Mouse (Mus musculus) limb, embryonic 15.5 days (tissue): ENCODE data around the gene St8sia1. TPM values are rescaled to one million over a fixed set of nuclear protein-coding genes. Genes with fewer than 3 reads are reported as not detected.

Experiments
- ATAC-seq: fragments of 200-750 bp; cut with Nextera tagmentation; 2 replicates; pipeline ENCODE4 v1.8.0; 2017; ENCODE audit warnings: low read depth, moderate TSS enrichment; ENCODE audit not compliant: insufficient number of reproducible peaks, low FRiP score, low TSS enrichment
- H3K27ac ChIP-seq: fragments of 300-500 bp; sonication (generic); 2 replicates; pipeline ENCODE4 v1.5.1; 2015; ENCODE audit warnings: moderate library complexity, mild to moderate bottlenecking, inconsistent platforms
- H3K27me3 ChIP-seq: fragments of 300-500 bp; sonication (generic); 2 replicates; pipeline ENCODE4 v1.6.1; 2015; ENCODE audit warnings: inconsistent platforms
- H3K36me3 ChIP-seq: fragments of 300-500 bp; sonication (generic); 2 replicates; pipeline ENCODE4 v1.6.1; 2015; ENCODE audit warnings: inconsistent platforms
- H3K4me1 ChIP-seq: fragments of 300-500 bp; sonication (generic); 2 replicates; pipeline ENCODE4 v1.6.1; 2015; ENCODE audit warnings: inconsistent platforms
- H3K4me2 ChIP-seq: fragments of 300-500 bp; sonication (generic); 2 replicates; pipeline ENCODE4 v1.6.1; 2015; ENCODE audit warnings: mild to moderate bottlenecking, inconsistent platforms
- H3K4me3 ChIP-seq: fragments of 300-500 bp; sonication (generic); 2 replicates; pipeline ENCODE4 v1.5.1; 2015; ENCODE audit warnings: mild to moderate bottlenecking, inconsistent platforms
- H3K9ac ChIP-seq: fragments of 300-500 bp; sonication (generic); 2 replicates; pipeline ENCODE4 v1.6.1; 2015; ENCODE audit warnings: inconsistent platforms
- H3K9me3 ChIP-seq: fragments of 300-500 bp; sonication (generic); 2 replicates; pipeline ENCODE4 v1.6.1; 2016; ENCODE audit warnings: inconsistent platforms
- WGBS: fragments of 180-500 bp; shearing (Covaris S2); methylation state at CpG from one replicate; pipeline ENCODE4 v1.1.7; 2015; 5-methylcytosine and 5-hydroxymethylcytosine counted together
- polyA plus RNA-seq: library from polyadenylated mRNA; unstranded; fragments of >200 nt; fragmentation: Nextera tagmentation; extraction: Ambion mirVana; gene quantifications from 2 replicates; pipeline ENCODE4 v1.2.1, GENCODE M21; 2015

Gene St8sia1
- polyA plus RNA-seq, 1 experiment from 2014 or later = 0.74 TPM

DNA sequence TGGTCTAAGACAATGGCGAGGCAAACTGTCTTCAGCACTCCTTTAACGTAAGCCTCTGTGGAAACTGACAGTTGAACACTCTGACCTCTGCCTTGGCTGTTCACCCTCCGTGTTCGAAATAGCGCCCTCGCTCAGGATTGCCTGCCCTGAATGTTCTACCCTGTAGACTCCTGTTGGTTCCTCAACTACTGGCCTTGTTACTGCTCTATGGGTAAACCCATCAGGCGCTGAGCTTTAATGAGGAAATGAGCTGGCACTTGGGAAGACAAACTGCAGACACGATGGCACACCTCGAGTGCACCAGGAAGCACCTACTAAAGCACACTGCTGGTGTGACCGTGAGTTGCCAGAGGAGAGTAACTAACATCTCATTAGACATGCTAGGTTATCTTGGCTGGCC is 49.6 kb downstream of the St8sia1 start:
- ATAC-seq = no peak
- WGBS = 85% methylated on average over 10 of the region's 10 CpGs
- Histone ChIP-seq H3K36me3 (no peaks in the 10 kb centered on the region), H3K27me3 (no peaks in the 10 kb centered on the region), H3K4me1 (no peaks in the 10 kb centered on the region), H3K4me2 (no peak overlapping the region), H3K9ac (no peak overlapping the region), H3K9me3 (no peaks in the 10 kb centered on the region), H3K4me3 (no peak overlapping the region), H3K27ac (no peak overlapping the region)

DNA sequence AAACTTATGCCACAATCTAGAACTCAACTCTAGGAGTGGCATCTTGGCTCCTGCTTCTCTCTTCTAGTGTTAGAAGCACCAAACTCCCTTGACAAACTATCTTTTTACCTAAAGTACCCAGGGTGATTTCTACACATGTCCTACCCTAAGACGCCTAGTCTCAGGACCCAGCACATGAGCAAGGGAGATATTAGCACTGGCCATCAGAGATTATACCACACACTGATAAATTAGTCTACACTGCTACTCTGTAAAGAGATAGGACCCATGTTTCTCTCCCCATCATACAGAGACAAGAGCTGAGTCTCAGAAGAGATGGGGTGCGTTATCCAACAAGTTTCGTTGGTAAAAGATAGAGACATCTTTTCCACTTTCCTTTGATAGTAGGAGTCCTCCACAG is 53.0 kb downstream of the St8sia1 start:
- Histone ChIP-seq H3K4me1 (no peaks in the 10 kb centered on the region), H3K27ac (no peak overlapping the region), H3K9ac (no peak overlapping the region), H3K9me3 (no peaks in the 10 kb centered on the region), H3K27me3 (no peaks in the 10 kb centered on the region), H3K4me3 (no peak overlapping the region), H3K4me2 (no peak overlapping the region), H3K36me3 (no peaks in the 10 kb centered on the region)
- WGBS = 90% methylated on average over 3 of the region's 3 CpGs
- no peak for ATAC-seq

GRCm38 (mm10) chr6:142910721-142911120 is 53.5 kb downstream of the St8sia1 start:
- Histone ChIP-seq H3K4me2 (no peak overlapping the region), H3K4me3 (no peak overlapping the region), H3K9me3 (no peaks in the 10 kb centered on the region), H3K9ac (no peak overlapping the region), H3K36me3 (no peaks in the 10 kb centered on the region), H3K27me3 (no peaks in the 10 kb centered on the region), H3K4me1 (no peaks in the 10 kb centered on the region), H3K27ac (no peak overlapping the region)
- WGBS = 94% methylated on average over 7 of the region's 7 CpGs
- no peak for ATAC-seq

- H3K4me3 ChIP-seq = no peak overlapping the region
- ATAC-seq = no peak
- no peaks in the 10 kb centered on the region for H3K36me3 ChIP-seq
- no peaks in the 10 kb centered on the region for H3K9me3 ChIP-seq
- H3K27ac ChIP-seq = no peak overlapping the region
- H3K9ac ChIP-seq = no peak overlapping the region
- H3K27me3 ChIP-seq = no peaks in the 10 kb centered on the region
- H3K4me2 ChIP-seq = no peak overlapping the region
- 80% methylated on average over 3 of the region's 3 CpGs for WGBS
- H3K4me1 ChIP-seq = no peaks in the 10 kb centered on the region
Observed at GRCm38 (mm10) chr6:142909771-142910105, 54.5 kb downstream of the St8sia1 start.

- ATAC-seq = no peak
- Histone ChIP-seq H3K4me1 (no peaks in the 10 kb centered on the region), H3K36me3 (no peaks in the 10 kb centered on the region), H3K27me3 (no peaks in the 10 kb centered on the region), H3K4me3 (no peak overlapping the region), H3K9ac (no peak overlapping the region), H3K27ac (no peak overlapping the region), H3K4me2 (no peak overlapping the region), H3K9me3 (no peaks in the 10 kb centered on the region)
- WGBS = 62% methylated on average over 5 of the region's 5 CpGs
Observed at GRCm38 (mm10) chr6:142908911-142909770, 55.1 kb downstream of the St8sia1 start.

- WGBS = 88% methylated on average over 3 of the region's 3 CpGs
- no peak for ATAC-seq
Observed at GRCm38 (mm10) chr6:142908412-142908811, 55.8 kb downstream of the St8sia1 start.

GRCm38 (mm10) chr6:142895371-142895770 is 68.9 kb downstream of the St8sia1 start:
- H3K4me1 ChIP-seq = no peaks in the 10 kb centered on the region
- H3K27ac ChIP-seq = no peak overlapping the region
- no peak for ATAC-seq
- H3K27me3 ChIP-seq = no peaks in the 10 kb centered on the region
- H3K36me3 ChIP-seq = no peaks in the 10 kb centered on the region
- no peak overlapping the region for H3K4me3 ChIP-seq
- WGBS = 84% methylated on average over 3 of the region's 3 CpGs
- H3K9me3 ChIP-seq = no peaks in the 10 kb centered on the region
- no peak overlapping the region for H3K4me2 ChIP-seq
- H3K9ac ChIP-seq = no peak overlapping the region

More at GRCm38 (mm10) chr6:142908412-142908811, 55.8 kb downstream of the St8sia1 start:
- no peak overlapping the region for H3K27ac ChIP-seq
- no peaks in the 10 kb centered on the region for H3K4me1 ChIP-seq
- H3K4me3 ChIP-seq = no peak overlapping the region
- H3K27me3 ChIP-seq = no peaks in the 10 kb centered on the region
- H3K36me3 ChIP-seq = no peaks in the 10 kb centered on the region
- no peaks in the 10 kb centered on the region for H3K9me3 ChIP-seq
- H3K9ac ChIP-seq = no peak overlapping the region
- no peak overlapping the region for H3K4me2 ChIP-seq

DNA sequence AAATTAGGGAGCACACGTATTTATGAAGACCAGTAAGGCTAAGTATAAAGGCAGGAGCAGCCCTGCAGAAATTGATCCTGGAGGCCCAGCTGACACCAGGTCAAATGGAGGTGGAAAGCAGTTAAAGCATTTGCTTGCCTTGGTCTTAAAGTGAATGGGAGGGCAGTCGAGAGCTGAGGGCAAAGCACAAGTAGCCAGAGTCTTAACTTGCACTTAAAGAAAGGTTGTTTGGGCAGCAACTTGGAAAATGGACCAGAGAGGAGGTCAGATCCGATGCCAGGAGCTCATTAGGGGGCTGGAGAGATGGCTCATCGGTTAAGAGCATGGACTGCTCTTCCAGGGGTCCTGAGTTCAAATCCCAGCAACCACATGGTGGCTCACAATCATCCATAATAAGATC is 70.5 kb downstream of the St8sia1 start:
- Histone ChIP-seq H3K4me1 (no peaks in the 10 kb centered on the region), H3K27ac (no peak overlapping the region), H3K4me3 (no peak overlapping the region), H3K27me3 (no peaks in the 10 kb centered on the region), H3K9me3 (no peaks in the 10 kb centered on the region), H3K4me2 (no peak overlapping the region), H3K9ac (no peak overlapping the region), H3K36me3 (no peaks in the 10 kb centered on the region)
- WGBS = 76% methylated on average over 4 of the region's 4 CpGs
- no peak for ATAC-seq

GRCm38 (mm10) chr6:142890321-142890720 is 73.9 kb downstream of the St8sia1 start:
- no peak overlapping the region for H3K4me2 ChIP-seq
- H3K4me1 ChIP-seq = no peaks in the 10 kb centered on the region
- no peak overlapping the region for H3K27ac ChIP-seq
- H3K9me3 ChIP-seq = no peaks in the 10 kb centered on the region
- H3K4me3 ChIP-seq = no peak overlapping the region
- 85% methylated on average over 6 of the region's 6 CpGs for WGBS
- H3K27me3 ChIP-seq = no peaks in the 10 kb centered on the region
- no peak overlapping the region for H3K9ac ChIP-seq
- H3K36me3 ChIP-seq = no peaks in the 10 kb centered on the region
- ATAC-seq = no peak

- 90% methylated on average over 9 of the region's 9 CpGs for WGBS
Observed at GRCm38 (mm10) chr6:142888970-142889740, 75.1 kb downstream of the St8sia1 start.

GRCm38 (mm10) chr6:142888346-142888745 is 75.9 kb downstream of the St8sia1 start:
- no peaks in the 10 kb centered on the region for H3K36me3 ChIP-seq
- no peak for ATAC-seq
- no peak overlapping the region for H3K4me3 ChIP-seq
- H3K4me2 ChIP-seq = no peak overlapping the region
- H3K4me1 ChIP-seq = 0 out of 2 replicates have a peak, but pooled peaks cover 2% of the 10 kb centered on the region
- H3K27me3 ChIP-seq = no peaks in the 10 kb centered on the region
- no peaks in the 10 kb centered on the region for H3K9me3 ChIP-seq
- WGBS = 76% methylated on average over 6 of the region's 6 CpGs
- H3K9ac ChIP-seq = no peak overlapping the region
- no peak overlapping the region for H3K27ac ChIP-seq

More at GRCm38 (mm10) chr6:142888970-142889740, 75.1 kb downstream of the St8sia1 start:
- no peak overlapping the region for H3K4me2 ChIP-seq
- H3K9ac ChIP-seq = no peak overlapping the region
- H3K4me3 ChIP-seq = no peak overlapping the region
- no peaks in the 10 kb centered on the region for H3K27me3 ChIP-seq
- ATAC-seq = no peak
- no peaks in the 10 kb centered on the region for H3K36me3 ChIP-seq
- H3K4me1 ChIP-seq = 0 out of 2 replicates have a peak, but pooled peaks cover 1% of the 10 kb centered on the region
- H3K27ac ChIP-seq = no peak overlapping the region
- H3K9me3 ChIP-seq = no peaks in the 10 kb centered on the region

- WGBS = 76% methylated on average over 1 of the region's 1 CpGs
- H3K9me3 ChIP-seq = no peaks in the 10 kb centered on the region
- H3K4me2 ChIP-seq = no peak overlapping the region
- no peaks in the 10 kb centered on the region for H3K27me3 ChIP-seq
- H3K4me3 ChIP-seq = no peak overlapping the region
- no peaks in the 10 kb centered on the region for H3K36me3 ChIP-seq
- no peak for ATAC-seq
- no peak overlapping the region for H3K27ac ChIP-seq
- 0 out of 2 replicates have a peak, but pooled peaks cover 2% of the 10 kb centered on the region for H3K4me1 ChIP-seq
- H3K9ac ChIP-seq = no peak overlapping the region
Observed at GRCm38 (mm10) chr6:142887375-142887774, 76.9 kb downstream of the St8sia1 start.
